Mouse (Mus musculus) neutrophil, adult 65 days (primary cell): ENCODE results near the gene Moap1. TPM values are rescaled to one million over a fixed set of nuclear protein-coding genes. Genes with fewer than 3 reads are reported as not detected.

Experiments used
- total RNA-seq: library from RNA; stranded (reverse); gene quantifications from 2 replicates; pipeline ENCODE4 v1.2.4, GENCODE M21; 2023

Moap1 gene
- 9.1 and 14.4 TPM in 2 replicates for total RNA-seq

DNA sequence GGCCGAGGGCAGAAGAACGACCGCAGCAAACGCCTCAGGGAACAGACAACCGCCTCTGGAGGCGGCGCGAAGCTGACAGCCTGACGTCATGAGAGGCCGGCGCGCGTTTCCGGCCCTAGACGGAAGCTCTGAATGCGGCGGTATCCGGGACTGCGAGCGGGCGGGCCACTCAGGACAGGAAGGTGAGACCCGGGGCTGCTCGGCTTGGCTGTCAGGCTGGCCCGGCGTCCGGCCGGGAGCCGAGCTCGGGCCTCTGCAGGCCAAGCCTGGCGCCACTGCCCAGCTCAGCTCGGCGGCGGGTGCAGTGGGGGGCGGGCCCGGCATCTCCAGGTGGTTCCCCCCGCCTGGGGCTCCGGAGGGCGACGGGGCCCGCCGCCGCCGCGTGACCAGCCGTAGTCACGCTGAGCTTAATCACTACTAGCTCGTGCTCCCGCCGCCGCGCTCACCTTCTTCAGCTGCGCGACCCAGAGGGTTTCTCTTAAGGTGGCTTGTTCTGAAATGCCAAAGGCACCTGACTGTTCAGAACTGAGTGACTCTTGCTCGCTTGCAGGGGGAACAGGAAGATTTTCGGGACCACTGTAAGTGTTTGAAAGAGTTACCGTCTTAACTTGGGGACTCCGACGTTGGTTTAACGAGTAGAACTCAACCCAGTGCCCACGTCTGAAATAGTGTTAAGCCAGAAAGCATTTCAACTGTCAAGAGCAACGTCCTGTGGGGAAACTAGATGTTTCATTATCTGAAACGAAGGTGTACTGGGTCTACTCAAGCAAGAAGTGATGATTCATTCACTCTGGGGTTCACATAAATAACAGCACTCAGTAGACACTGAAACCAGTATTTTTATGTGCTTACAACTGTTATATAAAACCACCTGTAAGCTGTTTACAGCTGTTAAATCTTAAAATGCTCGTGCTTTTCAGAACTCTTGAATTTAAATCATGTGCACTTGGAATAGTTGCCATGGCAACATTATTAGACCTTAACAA, at the start of gene Moap1, which contains the start of gene Tmem251:
TSS of gene Moap1 (minus strand) at position 73 of the 986 bp plus-strand sequence.
TSS of gene Tmem251 (plus strand) at position 174 of the 986 bp plus-strand sequence.

DNA sequence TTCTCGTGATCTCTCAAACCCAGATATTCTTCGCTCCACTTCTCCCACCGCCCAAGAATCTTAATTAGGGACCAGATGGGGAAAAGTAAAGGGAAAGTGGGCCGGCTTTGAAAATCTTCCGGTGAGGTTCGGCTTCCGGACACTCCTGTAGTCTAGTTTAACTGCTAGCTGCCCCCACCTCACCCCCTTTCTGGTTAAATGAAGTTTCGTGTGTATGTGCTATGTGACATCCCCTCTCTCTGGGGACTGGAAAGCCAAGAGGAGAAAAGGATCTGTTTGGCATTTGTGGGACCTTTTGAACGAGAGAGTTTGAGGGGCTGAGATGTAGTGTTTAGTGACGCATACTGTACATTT, 14.9 kb upstream of the Moap1 start, which contains the start of gene Gm20604:
TSS of gene Gm20604 (minus strand) at position 270 of the 354 bp plus-strand sequence.

GRCm38 (mm10) chr12:102757689-102758402, 14.4 kb upstream of the Moap1 start, which contains the start of the genes Gm28051, Gon7 and Ubr7:
Gene Gm28051, minus strand, starts transcription at chr12:102757765.
Gene Gon7, minus strand, starts transcription at chr12:102757803.
Gene Ubr7, plus strand, starts transcription at chr12:102757967.

DNA sequence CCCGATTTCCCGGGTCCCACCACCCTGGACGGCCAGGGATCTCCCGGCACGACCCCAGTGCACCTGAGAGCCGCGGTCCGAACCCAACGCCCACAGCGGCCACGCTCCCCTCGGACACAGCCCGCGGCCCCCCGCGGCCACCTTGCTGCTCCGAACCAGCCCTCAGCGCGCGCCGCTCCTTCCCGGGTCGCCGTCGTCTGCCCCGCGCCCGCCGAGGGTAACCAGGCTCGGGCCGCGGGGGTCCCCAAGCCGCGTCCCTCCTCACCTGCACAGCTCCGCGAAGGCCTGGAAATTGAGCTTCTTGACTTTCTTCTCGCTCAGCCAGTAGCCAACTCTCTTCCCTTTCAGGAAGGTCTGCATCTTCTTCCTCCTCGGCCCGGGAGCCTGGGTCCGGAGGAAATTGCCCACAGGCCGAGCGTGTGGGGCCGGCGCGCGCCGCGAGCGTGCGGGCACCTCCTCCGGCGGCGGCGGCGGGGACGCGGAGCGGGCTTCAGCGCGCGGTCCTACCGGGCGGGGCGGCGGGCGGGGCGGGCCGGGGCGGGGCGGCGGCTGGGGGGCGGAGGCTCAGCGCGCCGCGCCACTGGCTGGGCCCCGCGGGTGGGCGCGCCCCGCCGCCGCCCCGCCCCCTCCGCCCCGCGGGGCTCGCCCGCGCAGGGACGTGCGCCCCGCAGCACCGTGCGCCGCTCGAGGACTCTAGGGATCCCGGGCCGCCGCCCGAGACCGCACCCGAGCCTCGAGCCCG, 38.8 kb downstream of the Moap1 start, which contains the start of gene Itpk1:
TSS of gene Itpk1 (minus strand) at position 474 of the 742 bp plus-strand sequence.

Other genes starting within 250 kb of the Moap1 start
- gene Chga, start 188.7 kb downstream of the Moap1 start, total RNA-seq: not detected in 2 replicates
- 35.4 and 38.4 TPM in 2 replicates for gene Itpk1, start 38.7 kb downstream of the Moap1 start, total RNA-seq
- gene Tmem251, start 101 bp upstream of the Moap1 start, total RNA-seq: 22.0 and 22.3 TPM in 2 replicates
- gene Gm28051, start 14.1 kb upstream of the Moap1 start, total RNA-seq: not detected in 2 replicates
- 22.1 and 24.6 TPM in 2 replicates for gene Gon7, start 14.1 kb upstream of the Moap1 start, total RNA-seq
- 12.0 and 16.0 TPM in 2 replicates for gene Ubr7, start 14.3 kb upstream of the Moap1 start, total RNA-seq
- gene Gm20604, start 15.0 kb upstream of the Moap1 start, total RNA-seq: 7.6 and 8.6 TPM in 2 replicates
- gene Btbd7, start 134.8 kb upstream of the Moap1 start, total RNA-seq: 34.9 and 50.3 TPM in 2 replicates
- gene Cox8c, start 155.7 kb upstream of the Moap1 start, total RNA-seq: not detected in 2 replicates
- not detected in 2 replicates for gene Unc79, start 205.2 kb upstream of the Moap1 start, total RNA-seq